Mouse (Mus musculus): ENCODE results near the gene Cox8a.

DNA sequence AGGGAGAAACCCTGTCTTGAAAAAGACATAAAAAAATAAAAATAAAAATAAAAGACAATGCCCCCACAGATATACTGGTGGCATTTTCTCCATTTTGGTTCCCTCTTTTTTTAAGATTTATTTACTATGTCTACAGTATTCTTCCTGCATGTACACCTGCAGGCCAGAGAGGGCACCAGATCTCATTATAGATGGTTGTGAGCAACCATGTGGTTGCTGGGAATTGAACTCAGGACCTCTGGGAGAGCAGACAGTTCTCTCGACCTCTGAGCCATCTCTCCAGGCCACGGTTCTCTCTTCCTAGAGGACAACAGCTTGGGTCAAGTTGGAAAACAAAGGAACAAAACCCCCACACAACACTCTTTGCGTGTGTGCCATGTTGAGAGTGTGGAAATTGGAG lies 44.5 kb upstream of the Cox8a start:
- TF ChIP-seq CTCF (IDR thresholded peaks at IDR 0.05 in 2 of 3, conservative IDR thresholded peaks at IDR 0.05 in 1 of 3; ENCODE audit: control insufficient read depth in 1 of 3, insufficient read depth in 1 of 3, low read depth in 2 of 3, low read length in 3 of 3, poor library complexity in 1 of 3, severe bottlenecking in 1 of 3) = peak in 2 of 3 experiments; percentile 9 to 27; a peak in 1 of 6 replicates
- TF ChIP-seq CHD1 (IDR thresholded peaks at IDR 0.05; ENCODE audit: low read depth, low read length) = no peak
- TF ChIP-seq SMC3 (IDR thresholded peaks at IDR 0.05; ENCODE audit: low read depth, low read length) = no peak

Measured in MEL (cell line).